Mouse (Mus musculus): ENCODE data around the gene Lfng. TPM values are rescaled to one million over a fixed set of nuclear protein-coding genes. Genes with fewer than 3 reads are reported as not detected.

Gene Lfng
- polyA plus RNA-seq, 1 experiment from 2014 or later, result 34.1 TPM

- Histone ChIP-seq H3K4me3 (ENCODE audit: low read depth, low read length) (no peak overlapping the region), H3K36me3 (ENCODE audit: control insufficient read depth, insufficient read depth, low read length) (peaks cover 15% of the 10 kb centered on the region), H3K9ac (ENCODE audit: low read depth, low read length) (no peak overlapping the region), H3K4me1 (replicated peaks; ENCODE audit: control insufficient read depth, insufficient read depth, low read length) (peaks cover 13% of the 10 kb centered on the region), H3K4me2 (replicated peaks; ENCODE audit: low read depth, low read length) (no peak overlapping the region), H3K27me3 (ENCODE audit: control insufficient read depth, insufficient read depth, low read length) (no peaks in the 10 kb centered on the region), H3K9me3 (ENCODE audit: control insufficient read depth, low read length) (no peaks in the 10 kb centered on the region), H3K27ac (ENCODE audit: low read depth, low read length) (no peak overlapping the region)
- no peak for ATAC-seq (ENCODE audit: low FRiP score)
- WGBS, result 77% methylated on average over 6 of the region's 6 CpGs
- DNase-seq (ENCODE audit: low spot score), result no peak
Measured at GRCm38 (mm10) chr5:140616110-140616503, 9.0 kb downstream of the Lfng start.

- Histone ChIP-seq H3K4me2 (replicated peaks; ENCODE audit: low read depth, low read length) (no peak overlapping the region), H3K9ac (ENCODE audit: low read depth, low read length) (no peak overlapping the region), H3K27ac (ENCODE audit: low read depth, low read length) (0 out of 2 replicates have a peak overlapping the region, but pooled peaks have one; percentile 19), H3K27me3 (ENCODE audit: control insufficient read depth, insufficient read depth, low read length) (no peaks in the 10 kb centered on the region), H3K4me1 (replicated peaks; ENCODE audit: control insufficient read depth, insufficient read depth, low read length) (peaks cover 7% of the 10 kb centered on the region), H3K9me3 (ENCODE audit: control insufficient read depth, low read length) (no peaks in the 10 kb centered on the region), H3K4me3 (ENCODE audit: low read depth, low read length) (no peak overlapping the region), H3K36me3 (ENCODE audit: control insufficient read depth, insufficient read depth, low read length) (peaks cover 15% of the 10 kb centered on the region)
- DNase-seq (ENCODE audit: low spot score) (no peak), ATAC-seq (ENCODE audit: low FRiP score) (no peak)
- WGBS, result 71% methylated on average over 9 of the region's 9 CpGs
Measured at GRCm38 (mm10) chr5:140616691-140617090, 9.6 kb downstream of the Lfng start.

- no peak for DNase-seq (ENCODE audit: low spot score)
- Histone ChIP-seq H3K27me3 (ENCODE audit: control insufficient read depth, insufficient read depth, low read length) (no peaks in the 10 kb centered on the region), H3K4me3 (ENCODE audit: low read depth, low read length) (no peak overlapping the region), H3K4me2 (replicated peaks; ENCODE audit: low read depth, low read length) (no peak overlapping the region), H3K9ac (ENCODE audit: low read depth, low read length) (no peak overlapping the region), H3K4me1 (replicated peaks; ENCODE audit: control insufficient read depth, insufficient read depth, low read length) (no peaks in the 10 kb centered on the region; the same call in 1 of the 2 replicates), H3K27ac (ENCODE audit: low read depth, low read length) (no peak overlapping the region), H3K36me3 (ENCODE audit: control insufficient read depth, insufficient read depth, low read length) (peaks cover 15% of the 10 kb centered on the region), H3K9me3 (ENCODE audit: control insufficient read depth, low read length) (no peaks in the 10 kb centered on the region)
- no peak for ATAC-seq (ENCODE audit: low FRiP score)
- 76% methylated on average over 5 of the region's 5 CpGs for WGBS
Measured at GRCm38 (mm10) chr5:140617714-140618113, 10.6 kb downstream of the Lfng start.

- H3K9me3 ChIP-seq (ENCODE audit: control insufficient read depth, low read length), result no peaks in the 10 kb centered on the region
- WGBS, result 22% methylated on average over 6 of the region's 6 CpGs
- H3K4me2 ChIP-seq (replicated peaks; ENCODE audit: low read depth, low read length), result no peak overlapping the region
- DNase-seq (ENCODE audit: low spot score), result peak; percentile 91
- H3K4me1 ChIP-seq (replicated peaks; ENCODE audit: control insufficient read depth, insufficient read depth, low read length), result no peaks in the 10 kb centered on the region
- peak; percentile 58 for ATAC-seq (ENCODE audit: low FRiP score)
- H3K36me3 ChIP-seq (ENCODE audit: control insufficient read depth, insufficient read depth, low read length), result peaks cover 7% of the 10 kb centered on the region; the same call in 1 of the 2 replicates
- no peak overlapping the region for H3K9ac ChIP-seq (ENCODE audit: low read depth, low read length)
- no peak overlapping the region for H3K4me3 ChIP-seq (ENCODE audit: low read depth, low read length)
- no peaks in the 10 kb centered on the region for H3K27me3 ChIP-seq (ENCODE audit: control insufficient read depth, insufficient read depth, low read length)
- peak overlapping the region; percentile 17; the same call in 1 of the 2 replicates for H3K27ac ChIP-seq (ENCODE audit: low read depth, low read length)
Measured at GRCm38 (mm10) chr5:140619151-140619771, 12.1 kb downstream of the Lfng start.

GRCm38 (mm10) chr5:140619895-140620736 is 13.0 kb downstream of the Lfng start:
- peak; percentile 46 for ATAC-seq (ENCODE audit: low FRiP score)
- H3K27ac ChIP-seq (ENCODE audit: low read depth, low read length), result peak overlapping the region; percentile 17; the same call in 1 of the 2 replicates

GRCm38 (mm10) chr5:140621092-140621491 is 14.0 kb downstream of the Lfng start:
- Histone ChIP-seq H3K36me3 (ENCODE audit: control insufficient read depth, insufficient read depth, low read length) (0 out of 2 replicates have a peak, but pooled peaks cover 3% of the 10 kb centered on the region), H3K4me2 (replicated peaks; ENCODE audit: low read depth, low read length) (no peak overlapping the region), H3K4me3 (ENCODE audit: low read depth, low read length) (no peak overlapping the region), H3K9me3 (ENCODE audit: control insufficient read depth, low read length) (no peaks in the 10 kb centered on the region), H3K27ac (ENCODE audit: low read depth, low read length) (peak overlapping the region; percentile 33; the same call in 1 of the 2 replicates), H3K9ac (ENCODE audit: low read depth, low read length) (no peak overlapping the region), H3K4me1 (replicated peaks; ENCODE audit: control insufficient read depth, insufficient read depth, low read length) (no peaks in the 10 kb centered on the region), H3K27me3 (ENCODE audit: control insufficient read depth, insufficient read depth, low read length) (no peaks in the 10 kb centered on the region)
- DNase-seq (ENCODE audit: low spot score) (no peak), ATAC-seq (ENCODE audit: low FRiP score) (no peak)
- WGBS, result 72% methylated on average over 9 of the region's 9 CpGs

More at GRCm38 (mm10) chr5:140619895-140620736, 13.0 kb downstream of the Lfng start:
- H3K4me2 ChIP-seq (replicated peaks; ENCODE audit: low read depth, low read length), result no peak overlapping the region
- H3K27me3 ChIP-seq (ENCODE audit: control insufficient read depth, insufficient read depth, low read length), result no peaks in the 10 kb centered on the region
- 0 out of 2 replicates have a peak, but pooled peaks cover 3% of the 10 kb centered on the region for H3K36me3 ChIP-seq (ENCODE audit: control insufficient read depth, insufficient read depth, low read length)
- 57% methylated on average over 7 of the region's 7 CpGs for WGBS
- no peaks in the 10 kb centered on the region for H3K4me1 ChIP-seq (replicated peaks; ENCODE audit: control insufficient read depth, insufficient read depth, low read length)
- H3K4me3 ChIP-seq (ENCODE audit: low read depth, low read length), result no peak overlapping the region
- no peak overlapping the region for H3K9ac ChIP-seq (ENCODE audit: low read depth, low read length)
- DNase-seq (ENCODE audit: low spot score), result peak; percentile 54
- H3K9me3 ChIP-seq (ENCODE audit: control insufficient read depth, low read length), result no peaks in the 10 kb centered on the region

GRCm38 (mm10) chr5:140621517-140621916 is 14.4 kb downstream of the Lfng start:
- 68% methylated on average over 10 of the region's 10 CpGs for WGBS

GRCm38 (mm10) chr5:140622978-140623670 is 16.0 kb downstream of the Lfng start:
- Histone ChIP-seq H3K36me3 (ENCODE audit: control insufficient read depth, insufficient read depth, low read length) (peaks cover 18% of the 10 kb centered on the region), H3K9me3 (ENCODE audit: control insufficient read depth, low read length) (no peaks in the 10 kb centered on the region), H3K4me2 (replicated peaks; ENCODE audit: low read depth, low read length) (no peak overlapping the region), H3K4me1 (replicated peaks; ENCODE audit: control insufficient read depth, insufficient read depth, low read length) (no peaks in the 10 kb centered on the region), H3K4me3 (ENCODE audit: low read depth, low read length) (no peak overlapping the region), H3K9ac (ENCODE audit: low read depth, low read length) (no peak overlapping the region), H3K27ac (ENCODE audit: low read depth, low read length) (no peak overlapping the region), H3K27me3 (ENCODE audit: control insufficient read depth, insufficient read depth, low read length) (no peaks in the 10 kb centered on the region)
- ATAC-seq (ENCODE audit: low FRiP score) (no peak), DNase-seq (ENCODE audit: low spot score) (no peak)
- 94% methylated on average over 23 of the region's 23 CpGs for WGBS

More at GRCm38 (mm10) chr5:140621517-140621916, 14.4 kb downstream of the Lfng start:
- Histone ChIP-seq H3K4me2 (replicated peaks; ENCODE audit: low read depth, low read length) (no peak overlapping the region), H3K36me3 (ENCODE audit: control insufficient read depth, insufficient read depth, low read length) (0 out of 2 replicates have a peak, but pooled peaks cover 8% of the 10 kb centered on the region), H3K27me3 (ENCODE audit: control insufficient read depth, insufficient read depth, low read length) (no peaks in the 10 kb centered on the region), H3K9me3 (ENCODE audit: control insufficient read depth, low read length) (no peaks in the 10 kb centered on the region), H3K4me3 (ENCODE audit: low read depth, low read length) (no peak overlapping the region), H3K9ac (ENCODE audit: low read depth, low read length) (no peak overlapping the region), H3K27ac (ENCODE audit: low read depth, low read length) (no peak overlapping the region), H3K4me1 (replicated peaks; ENCODE audit: control insufficient read depth, insufficient read depth, low read length) (no peaks in the 10 kb centered on the region)
- DNase-seq (ENCODE audit: low spot score) (no peak), ATAC-seq (ENCODE audit: low FRiP score) (no peak)
